Mouse (Mus musculus) cerebellum, adult 2 months (tissue): ENCODE measurements at regions not wholly inside any gene's neighbourhood (a gene's known extent, or its start where the extent isn't known, plus 50 kb on each side); places are given as distances from the start of the nearest gene placed in this dataset.

Source experiments
- DNase-seq, 2 experiments: peaks; one replicate each; pipeline ENCODE4 v3.0.0; 2021
- H3K27ac ChIP-seq: fragments of 200-500 bp; 2 replicates; pipeline ENCODE4 v1.5.1; 2012; ENCODE audit warnings: low read length, control low read depth, inconsistent platforms; ENCODE audit not compliant: insufficient read depth
- H3K27me3 ChIP-seq: fragments of 200-500 bp; 2 replicates; pipeline ENCODE4 v1.6.1; 2012; ENCODE audit warnings: inconsistent platforms, mild to moderate bottlenecking, low read length, moderate library complexity; ENCODE audit not compliant: control insufficient read depth, insufficient read depth
- H3K4me1 ChIP-seq: fragments of 200-500 bp; 2 replicates; pipeline ENCODE4 v1.6.1; 2011; ENCODE audit warnings: low read length; ENCODE audit not compliant: control insufficient read depth, insufficient read depth
- H3K4me3 ChIP-seq: fragments of 200-500 bp; replicated peaks from 2 replicates; pipeline ENCODE3; 2011; ENCODE audit warnings: mild to moderate bottlenecking, low read depth, low read length, control low read depth; ENCODE audit not compliant: insufficient read depth
- CTCF ChIP-seq: fragments of 200-500 bp; IDR thresholded peaks from 2 replicates; pipeline ENCODE4 v1.5.1; 2011; ENCODE audit warnings: low read depth, mild to moderate bottlenecking, control low read depth, low read length, moderate library complexity, borderline replicate concordance; ENCODE audit not compliant: insufficient read depth
- POLR2A ChIP-seq: fragments of 200-500 bp; IDR thresholded peaks from 2 replicates; pipeline ENCODE4 v1.6.1; 2011; ENCODE audit warnings: low read length, control low read depth, borderline replicate concordance; ENCODE audit not compliant: insufficient read depth
- WGBS: fragments of 180-500 bp; shearing (Covaris S2); methylation state at CpG from one replicate; pipeline ENCODE4 v1.1.7; 2018; 5-methylcytosine and 5-hydroxymethylcytosine counted together

DNA sequence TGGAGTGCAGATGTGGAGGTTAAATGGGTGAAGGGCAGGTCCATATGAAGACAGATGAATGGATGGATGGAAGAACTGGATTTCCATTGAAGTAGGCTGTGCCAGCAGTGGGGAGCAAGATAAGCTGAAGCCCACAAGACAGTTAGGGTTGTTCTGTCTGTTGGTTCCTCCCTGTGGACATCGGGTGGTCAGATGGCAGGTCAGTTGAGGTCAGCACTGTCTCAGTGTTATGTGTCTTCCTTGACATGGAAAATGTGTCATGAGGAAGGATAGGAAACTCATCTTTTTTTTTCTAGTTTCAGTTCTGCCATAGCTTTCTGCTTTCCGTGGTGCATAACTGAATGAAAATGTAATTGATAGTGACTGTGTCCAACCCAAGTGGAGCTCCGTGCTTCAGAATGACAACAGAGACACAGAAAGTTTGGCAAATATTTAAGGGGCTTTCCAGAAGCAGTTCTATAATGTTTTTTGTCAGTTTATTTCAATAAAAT is 297.2 kb downstream of the Ankrd50 start:
- TF ChIP-seq CTCF (no peak), POLR2A (no peak)
- Histone ChIP-seq H3K4me3 (no peak overlapping the region), H3K27me3 (no peaks in the 10 kb centered on the region), H3K27ac (no peak overlapping the region), H3K4me1 (no peaks in the 10 kb centered on the region)
- 89% methylated on average over 3 of the region's 3 CpGs for WGBS
- no peak for DNase-seq

DNA sequence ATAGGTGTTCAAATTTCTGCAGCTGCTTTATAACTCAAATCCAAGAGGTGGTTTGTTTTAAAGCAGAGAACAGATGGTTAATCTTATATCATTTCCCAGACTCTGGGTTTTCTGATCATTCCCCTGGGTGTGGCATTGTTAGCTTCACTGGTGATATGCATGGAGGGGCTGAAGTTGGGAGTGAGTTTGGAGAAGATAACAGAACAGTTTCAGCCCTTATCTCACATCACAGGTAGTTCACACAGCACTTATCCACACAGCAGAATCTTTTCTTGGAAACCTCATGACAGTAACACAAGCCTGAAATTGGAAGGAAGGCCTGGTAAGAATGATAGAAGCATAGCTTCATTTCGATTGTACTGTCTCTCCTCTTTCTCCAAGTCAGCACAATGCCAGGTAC is 298.1 kb downstream of the Ankrd50 start:
- Histone ChIP-seq H3K27ac (no peak overlapping the region), H3K4me3 (no peak overlapping the region), H3K4me1 (no peaks in the 10 kb centered on the region), H3K27me3 (no peaks in the 10 kb centered on the region)
- TF ChIP-seq CTCF (no peak), POLR2A (no peak)
- 87% methylated on average over 1 of the region's 1 CpGs for WGBS
- no peak for DNase-seq

DNA sequence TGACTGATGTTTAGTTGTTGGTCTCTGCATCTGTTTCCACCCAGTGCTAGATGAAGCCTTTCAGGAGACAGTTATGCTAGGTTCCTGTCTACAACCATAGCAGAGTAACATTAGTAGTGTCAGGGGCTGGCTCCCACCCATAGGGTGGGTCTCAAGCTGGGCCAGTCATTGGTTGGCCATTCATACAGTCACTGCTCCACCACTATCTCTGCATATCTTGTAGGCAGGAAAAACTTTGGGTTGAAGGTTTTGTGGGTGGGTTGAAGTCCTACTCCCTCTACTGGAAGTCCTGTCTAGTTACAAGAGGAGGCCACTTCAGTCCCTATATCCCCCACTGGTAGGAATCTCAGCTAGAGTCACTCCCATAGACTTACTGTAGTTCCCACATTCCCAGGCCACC is 306.3 kb downstream of the Ankrd50 start:
- no peak overlapping the region for H3K27ac ChIP-seq
- TF ChIP-seq CTCF (no peak), POLR2A (no peak)
- H3K4me1 ChIP-seq, result no peaks in the 10 kb centered on the region
- H3K4me3 ChIP-seq, result no peak overlapping the region
- H3K27me3 ChIP-seq, result no peaks in the 10 kb centered on the region
- DNase-seq, result no peak

GRCm38 (mm10) chr3:38175946-38176345 is 308.7 kb downstream of the Ankrd50 start:
- no peak overlapping the region for H3K4me3 ChIP-seq
- no peaks in the 10 kb centered on the region for H3K27me3 ChIP-seq
- DNase-seq, result no peak
- 91% methylated on average over 12 of the region's 12 CpGs for WGBS
- no peaks in the 10 kb centered on the region for H3K4me1 ChIP-seq
- no peak overlapping the region for H3K27ac ChIP-seq
- no peak for TF ChIP-seq CTCF

DNA sequence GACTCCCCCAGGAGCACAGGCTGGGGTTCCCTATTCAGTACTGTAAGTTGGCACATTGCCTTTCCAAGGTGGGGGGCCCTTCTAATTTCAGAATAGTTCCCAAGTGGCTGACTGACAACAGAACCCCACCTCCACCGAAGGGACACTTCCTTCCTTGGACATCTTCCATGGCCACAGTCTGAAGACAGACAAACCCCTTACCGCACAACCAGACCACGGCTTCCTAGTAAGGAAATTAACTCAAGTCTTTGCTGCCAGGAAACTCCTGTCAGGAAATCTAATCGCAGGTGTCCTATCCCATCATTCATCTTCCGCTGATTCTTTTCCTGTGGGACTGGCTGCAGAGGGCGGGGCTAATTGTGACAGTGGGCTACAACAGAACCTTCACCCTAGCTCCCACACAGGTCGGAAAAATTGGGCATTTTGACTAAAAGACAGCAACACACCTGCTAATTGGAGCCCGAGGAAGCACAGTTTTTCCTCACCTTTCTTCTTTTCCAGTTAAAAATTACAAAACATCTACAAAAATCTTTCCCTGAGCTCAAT is 309.8 kb downstream of the Ankrd50 start:
- Histone ChIP-seq H3K27ac (no peak overlapping the region), H3K4me1 (no peaks in the 10 kb centered on the region), H3K27me3 (no peaks in the 10 kb centered on the region), H3K4me3 (no peak overlapping the region)
- 45% methylated on average over 8 of the region's 8 CpGs for WGBS
- no peak for TF ChIP-seq CTCF
- no peak for DNase-seq

- no peak for TF ChIP-seq POLR2A
- no peak for TF ChIP-seq CTCF
- no peaks in the 10 kb centered on the region for H3K27me3 ChIP-seq
- DNase-seq, result no peak
- H3K4me3 ChIP-seq, result no peak overlapping the region
- H3K4me1 ChIP-seq, result no peaks in the 10 kb centered on the region
- WGBS, result 90% methylated on average over 1 of the region's 1 CpGs
- no peak overlapping the region for H3K27ac ChIP-seq
Observed at GRCm38 (mm10) chr3:38152408-38152807, 332.2 kb downstream of the Ankrd50 start.

GRCm38 (mm10) chr3:38151821-38152220 is 332.8 kb downstream of the Ankrd50 start:
- TF ChIP-seq POLR2A, result no peak
- no peak for TF ChIP-seq CTCF
- H3K4me1 ChIP-seq, result no peaks in the 10 kb centered on the region
- no peak for DNase-seq
- no peak overlapping the region for H3K27ac ChIP-seq
- H3K27me3 ChIP-seq, result no peaks in the 10 kb centered on the region
- 88% methylated on average over 6 of the region's 6 CpGs for WGBS
- H3K4me3 ChIP-seq, result no peak overlapping the region

GRCm38 (mm10) chr3:38146663-38147062 is 338.0 kb downstream of the Ankrd50 start:
- TF ChIP-seq POLR2A (no peak), CTCF (no peak)
- Histone ChIP-seq H3K27ac (no peak overlapping the region), H3K27me3 (no peaks in the 10 kb centered on the region), H3K4me3 (no peak overlapping the region), H3K4me1 (no peaks in the 10 kb centered on the region)
- DNase-seq, result no peak
- 93% methylated on average over 2 of the region's 2 CpGs for WGBS
